Mouse (Mus musculus) spleen, adult 2 months (tissue): ENCODE measurements around the gene Mdfi. TPM values are rescaled to one million over a fixed set of nuclear protein-coding genes. Genes with fewer than 3 reads are reported as not detected.

Experiments
- DNase-seq, 2 experiments: peaks; one replicate each; pipeline versions ENCODE4 v3.0.0 to v3.0.0-alpha.2; 2012 to 2021; ENCODE audit warnings: low spot score in 2 of 2, low read depth in 1 of 2
- H3K27ac ChIP-seq: fragments of 200-500 bp; 2 replicates; pipeline ENCODE4 v1.5.1; 2012; ENCODE audit warnings: low read length, inconsistent platforms; ENCODE audit not compliant: insufficient read depth
- H3K27me3 ChIP-seq: fragments of 200-500 bp; 2 replicates; pipeline ENCODE4 v1.6.1; 2012; ENCODE audit warnings: mild to moderate bottlenecking, moderate library complexity, low read length, inconsistent platforms; ENCODE audit not compliant: control insufficient read depth, insufficient read depth
- H3K36me3 ChIP-seq: fragments of 200-500 bp; 2 replicates; pipeline ENCODE4 v1.6.1; 2012; ENCODE audit warnings: mild to moderate bottlenecking, low read length, inconsistent platforms; ENCODE audit not compliant: control insufficient read depth, insufficient read depth
- H3K4me1 ChIP-seq: fragments of 200-500 bp; 2 replicates; pipeline ENCODE4 v1.6.1; 2011; ENCODE audit warnings: inconsistent platforms; ENCODE audit not compliant: control insufficient read depth, insufficient read depth, insufficient read length
- H3K4me3 ChIP-seq: fragments of 200-500 bp; 2 replicates; pipeline ENCODE4 v1.5.1; 2011; ENCODE audit warnings: mild to moderate bottlenecking, inconsistent platforms; ENCODE audit not compliant: insufficient read depth, insufficient read length; ENCODE audit errors: extremely low read depth
- CTCF ChIP-seq: fragments of 200-500 bp; IDR thresholded peaks from 2 replicates; pipeline ENCODE4 v1.5.1; 2011; ENCODE audit warnings: mild to moderate bottlenecking, inconsistent platforms; ENCODE audit not compliant: insufficient read depth, insufficient read length, insufficient replicate concordance; ENCODE audit errors: extremely low read depth
- POLR2A ChIP-seq: fragments of 200-500 bp; IDR thresholded peaks from 2 replicates; pipeline ENCODE4 v1.6.1; 2011; ENCODE audit warnings: low read depth, low read length, inconsistent platforms
- WGBS: fragments of 180-500 bp; shearing (Covaris S2); methylation state at CpG from one replicate; pipeline ENCODE4 v1.1.7; 2018; 5-methylcytosine and 5-hydroxymethylcytosine counted together
- polyA plus RNA-seq: library from polyadenylated mRNA; depleted of rRNA; stranded (reverse); fragments of >200 nt; gene quantifications from 2 replicates; pipeline ENCODE4 v1.2.3, GENCODE M21; 2012

Gene Mdfi
- polyA plus RNA-seq, 1 experiment = 7.1 TPM

DNA sequence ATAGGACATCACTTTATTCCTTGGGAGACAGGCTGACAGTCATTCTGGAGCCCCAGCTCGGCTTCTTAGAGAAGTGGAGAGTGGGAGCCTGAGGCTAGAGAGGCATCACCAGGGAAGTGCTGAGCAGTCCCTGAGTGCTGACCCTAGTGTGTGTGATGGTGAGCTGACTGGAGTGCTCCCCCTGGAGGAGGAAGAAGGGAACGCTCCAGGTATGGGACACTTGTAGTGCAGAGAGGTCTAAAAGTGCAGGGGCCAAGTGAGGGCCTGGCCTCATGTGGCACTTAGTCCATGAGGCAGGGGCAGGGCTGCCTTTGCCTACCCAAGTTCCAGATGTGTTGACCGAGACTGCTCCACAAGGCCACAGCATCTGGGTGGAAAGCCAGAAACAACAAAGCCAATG is 39.0 kb downstream of the Mdfi start:
- Histone ChIP-seq H3K27ac (no peak overlapping the region), H3K36me3 (peaks cover 6% of the 10 kb centered on the region), H3K4me3 (no peak overlapping the region), H3K4me1 (no peaks in the 10 kb centered on the region; the same call in 1 of the 2 replicates), H3K27me3 (no peaks in the 10 kb centered on the region)
- DNase-seq = peak; percentile 40 to 70
- WGBS = 55% methylated on average over 3 of the region's 3 CpGs
- TF ChIP-seq POLR2A (no peak), CTCF (peak; percentile 70; the same call in 1 of the 2 replicates)

DNA sequence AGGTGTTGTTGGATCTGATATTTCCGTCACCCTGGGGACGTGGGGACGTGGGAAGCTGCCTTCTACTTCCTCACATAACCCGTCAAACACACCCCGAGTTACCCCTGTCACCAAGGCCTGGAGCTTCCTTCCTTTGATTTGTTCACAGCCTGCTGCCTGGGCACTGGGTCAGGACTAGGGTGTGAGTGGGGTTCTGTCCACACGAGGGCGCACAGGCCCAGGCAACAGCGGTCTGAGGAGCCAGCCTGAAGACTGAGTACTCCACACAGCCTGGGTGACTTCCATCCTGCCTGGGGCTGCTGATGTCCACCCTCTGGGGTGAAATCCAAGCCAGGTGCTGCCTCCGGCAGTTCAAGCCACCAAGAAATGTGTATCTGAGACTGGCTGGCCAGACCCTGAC is 41.1 kb downstream of the Mdfi start:
- Histone ChIP-seq H3K27ac (no peak overlapping the region), H3K27me3 (no peaks in the 10 kb centered on the region), H3K4me1 (no peaks in the 10 kb centered on the region; the same call in 1 of the 2 replicates), H3K36me3 (peaks cover 17% of the 10 kb centered on the region), H3K4me3 (no peak overlapping the region)
- peak; percentile 98 for TF ChIP-seq CTCF
- no peak for TF ChIP-seq POLR2A
- DNase-seq = peak; percentile 55 to 87
- 9% methylated on average over 9 of the region's 9 CpGs for WGBS

DNA sequence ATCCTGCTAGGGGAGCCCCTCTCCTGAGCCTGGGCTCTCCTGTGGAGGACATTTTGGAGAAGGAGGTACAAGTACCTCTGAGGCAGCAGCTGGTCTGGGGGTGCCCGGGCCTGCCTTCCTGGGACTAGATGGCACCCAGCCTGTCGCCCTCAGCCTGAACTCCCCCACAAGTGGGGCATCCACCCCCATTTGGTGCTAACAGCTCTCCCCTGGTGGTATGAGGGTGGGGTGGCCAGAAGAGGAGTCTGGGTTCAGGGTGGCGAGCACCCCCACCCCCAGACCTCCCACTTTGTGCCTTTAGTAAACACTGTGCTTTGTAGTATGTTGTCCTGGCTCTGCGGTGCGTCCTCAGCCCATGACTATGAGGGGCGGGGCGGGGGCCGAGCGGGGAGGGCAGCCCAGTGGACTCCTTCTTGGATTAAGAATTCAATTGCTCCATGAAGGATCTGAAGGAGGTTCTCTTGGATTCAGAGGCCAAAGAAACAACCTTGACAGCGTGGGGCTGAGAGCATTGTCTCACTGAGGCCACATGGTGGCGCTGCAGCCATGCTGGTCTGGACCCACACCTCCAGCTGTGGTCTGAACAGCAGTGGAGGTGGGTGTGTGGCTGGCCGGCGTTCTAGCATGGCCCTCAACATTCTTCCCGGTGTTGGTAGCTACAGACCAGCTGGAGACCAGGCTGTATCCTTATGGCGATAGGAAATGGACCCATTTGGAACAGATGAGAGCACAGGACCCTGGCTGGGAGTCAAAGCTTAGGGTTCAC is 42.2 kb downstream of the Mdfi start:
- Histone ChIP-seq H3K4me3 (no peak overlapping the region), H3K27me3 (no peaks in the 10 kb centered on the region), H3K36me3 (peaks cover 24% of the 10 kb centered on the region), H3K27ac (no peak overlapping the region), H3K4me1 (no peaks in the 10 kb centered on the region; the same call in 1 of the 2 replicates)
- TF ChIP-seq CTCF (peak; percentile 95), POLR2A (no peak)
- DNase-seq = peak in 1 of 2 experiments; percentile 56
- 47% methylated on average over 15 of the region's 15 CpGs for WGBS

DNA sequence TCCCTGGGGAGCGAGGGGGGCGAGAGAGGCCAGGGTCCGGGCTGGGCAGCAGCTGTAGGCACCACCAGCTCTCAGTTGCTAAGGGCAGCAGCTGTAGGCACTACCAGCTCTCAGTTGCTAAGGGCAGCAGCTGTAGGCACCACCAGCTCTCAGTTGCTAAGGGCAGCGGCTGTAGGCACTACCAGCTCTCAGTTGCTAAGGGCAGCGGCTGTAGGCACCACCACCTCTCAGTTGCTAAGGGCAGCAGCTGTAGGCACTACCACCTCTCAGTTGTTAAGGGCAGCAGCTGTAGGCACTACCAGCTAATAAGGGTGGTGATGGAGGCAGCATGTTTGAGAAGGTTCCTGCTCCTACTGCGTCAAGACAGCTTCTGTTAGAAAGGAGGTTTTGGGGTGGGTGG is 45.5 kb downstream of the Mdfi start:
- peaks cover 29% of the 10 kb centered on the region for H3K36me3 ChIP-seq
- no peaks in the 10 kb centered on the region for H3K27me3 ChIP-seq
- no peak for TF ChIP-seq CTCF
- TF ChIP-seq POLR2A = no peak

DNA sequence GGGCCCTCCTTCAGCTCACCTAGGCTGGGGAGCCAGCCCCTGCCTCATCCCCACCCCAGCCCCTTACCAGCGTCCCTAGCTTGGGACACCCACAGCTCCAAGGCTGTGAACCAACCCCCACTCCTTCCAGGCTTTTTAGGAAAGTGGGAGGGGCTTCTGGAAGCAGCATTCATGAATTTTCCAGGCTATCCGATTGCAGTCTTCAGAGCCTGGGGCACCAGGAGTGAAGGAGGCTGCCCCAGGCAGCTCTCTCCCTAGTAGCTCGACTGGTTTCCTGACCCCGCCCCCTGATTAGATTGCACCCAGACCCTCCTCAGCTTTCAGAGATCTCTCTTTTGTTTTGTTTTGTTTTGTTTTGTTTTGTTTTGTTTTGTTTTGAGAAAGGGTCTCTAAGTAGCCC is 46.2 kb downstream of the Mdfi start:
- TF ChIP-seq POLR2A = no peak
- no peak for TF ChIP-seq CTCF
- DNase-seq = no peak
- Histone ChIP-seq H3K27ac (no peak overlapping the region), H3K27me3 (no peaks in the 10 kb centered on the region), H3K4me1 (no peaks in the 10 kb centered on the region; the same call in 1 of the 2 replicates), H3K36me3 (peaks cover 29% of the 10 kb centered on the region), H3K4me3 (no peak overlapping the region)
- 90% methylated on average over 4 of the region's 4 CpGs for WGBS

More for the DNA sequence above, 45.5 kb downstream of the Mdfi start:
- WGBS = 95% methylated on average over 6 of the region's 6 CpGs
- no peak for DNase-seq
- Histone ChIP-seq H3K4me1 (no peaks in the 10 kb centered on the region; the same call in 1 of the 2 replicates), H3K27ac (no peak overlapping the region), H3K4me3 (no peak overlapping the region)

DNA sequence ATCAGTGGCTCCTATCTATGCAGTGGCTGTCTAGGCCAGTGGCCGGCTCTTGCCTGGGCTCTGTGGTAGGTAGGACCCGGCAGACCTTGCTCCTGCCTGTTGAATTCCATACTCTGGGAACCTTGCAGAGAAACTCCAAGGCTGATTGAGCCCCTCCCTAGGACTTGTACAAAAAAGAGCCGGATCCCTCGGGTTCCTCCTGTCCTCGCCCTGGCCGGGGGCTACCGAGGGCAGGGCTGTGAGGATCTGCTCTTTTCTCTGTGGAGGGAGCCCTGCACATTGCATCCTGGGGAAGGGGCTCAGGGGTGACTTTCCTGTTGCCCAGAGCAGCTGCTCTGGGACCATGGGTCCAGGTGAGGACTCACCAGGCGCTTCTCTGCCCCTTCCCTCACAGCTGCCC is 46.9 kb downstream of the Mdfi start:
- Histone ChIP-seq H3K27me3 (no peaks in the 10 kb centered on the region), H3K4me3 (no peak overlapping the region), H3K4me1 (no peaks in the 10 kb centered on the region; the same call in 1 of the 2 replicates), H3K36me3 (peaks cover 29% of the 10 kb centered on the region), H3K27ac (no peak overlapping the region)
- DNase-seq = no peak
- 90% methylated on average over 8 of the region's 8 CpGs for WGBS
- no peak for TF ChIP-seq POLR2A
- no peak for TF ChIP-seq CTCF

DNA sequence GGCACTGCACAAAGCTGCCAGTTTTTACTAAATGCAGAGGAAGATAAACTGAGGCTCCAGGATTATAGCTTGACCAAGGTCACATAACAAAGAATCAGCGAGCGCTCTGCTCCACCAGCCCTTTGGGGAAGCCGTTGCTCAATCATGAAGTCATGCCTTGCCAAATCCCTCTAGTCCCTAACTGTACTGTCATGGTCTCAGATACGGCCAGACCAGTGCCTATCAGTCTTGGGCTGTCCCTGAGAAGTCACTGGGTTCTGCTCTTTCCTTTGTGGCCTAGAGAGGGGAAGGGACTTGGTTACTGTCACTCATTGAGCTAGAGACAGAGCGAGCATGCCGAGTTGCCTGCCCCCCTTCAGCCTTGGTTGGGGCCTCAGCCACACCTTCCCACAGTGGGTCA is 50.1 kb downstream of the Mdfi start:
- 74% methylated on average over 6 of the region's 6 CpGs for WGBS

More for the DNA sequence above, 50.1 kb downstream of the Mdfi start:
- Histone ChIP-seq H3K27me3 (no peaks in the 10 kb centered on the region), H3K27ac (no peak overlapping the region), H3K4me3 (no peak overlapping the region), H3K4me1 (peaks cover 3% of the 10 kb centered on the region; the same call in 1 of the 2 replicates), H3K36me3 (peaks cover 19% of the 10 kb centered on the region)
- DNase-seq = no peak
- TF ChIP-seq CTCF = no peak
- no peak for TF ChIP-seq POLR2A
